Mouse (Mus musculus) testis, postnatal 10 days (tissue): ENCODE data around the gene Zic1.

Experiments
- DNase-seq: peaks from one replicate; pipeline ENCODE4 v3.0.0; 2021; ENCODE audit warnings: low spot score

Zic1 gene

DNA sequence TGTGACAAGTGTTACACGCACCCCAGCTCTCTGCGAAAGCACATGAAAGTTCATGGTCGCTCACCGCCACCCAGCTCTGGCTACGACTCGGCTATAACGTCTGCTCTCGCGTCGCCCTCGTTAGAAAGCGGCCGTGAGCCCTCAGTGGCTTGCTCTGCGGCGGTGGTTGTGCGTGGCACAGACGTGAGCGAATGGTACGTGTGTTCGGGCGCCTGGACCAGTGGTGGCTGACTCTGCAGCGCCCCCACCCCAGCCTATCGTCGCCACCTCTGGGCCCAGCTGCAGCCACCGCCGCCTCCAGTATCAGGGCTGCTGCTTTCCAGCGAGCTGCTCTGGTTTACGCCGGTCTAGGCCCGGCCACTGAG lies 18.5 kb upstream of the Zic1 start:
- DNase-seq = no peak

- no peak for DNase-seq
Observed at GRCm38 (mm10) chr9:91383441-91384135, 18.0 kb upstream of the Zic1 start.

GRCm38 (mm10) chr9:91382471-91383255 lies 17.1 kb upstream of the Zic1 start:
- no peak for DNase-seq

DNA sequence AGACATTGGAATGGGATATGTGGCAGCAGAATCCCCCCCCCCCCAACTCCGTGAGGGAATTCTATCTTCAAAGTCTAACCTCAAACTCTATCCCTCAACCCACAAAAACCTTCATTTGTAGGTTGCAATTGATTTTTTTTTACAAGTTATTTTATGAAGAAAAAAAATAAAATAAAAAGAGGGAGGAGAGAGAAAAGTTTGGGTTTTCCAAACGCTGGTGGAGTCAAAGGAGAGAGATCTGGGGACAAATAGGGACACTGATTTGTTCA lies 16.4 kb upstream of the Zic1 start:
- DNase-seq = no peak

- no peak for DNase-seq
Observed at GRCm38 (mm10) chr9:91381284-91382110, 15.9 kb upstream of the Zic1 start.

GRCm38 (mm10) chr9:91380458-91380914 lies 14.9 kb upstream of the Zic1 start:
- no peak for DNase-seq

GRCm38 (mm10) chr9:91379781-91380457 lies 14.3 kb upstream of the Zic1 start:
- no peak for DNase-seq

- no peak for DNase-seq
Observed at GRCm38 (mm10) chr9:91379300-91379635, 13.7 kb upstream of the Zic1 start.

DNA sequence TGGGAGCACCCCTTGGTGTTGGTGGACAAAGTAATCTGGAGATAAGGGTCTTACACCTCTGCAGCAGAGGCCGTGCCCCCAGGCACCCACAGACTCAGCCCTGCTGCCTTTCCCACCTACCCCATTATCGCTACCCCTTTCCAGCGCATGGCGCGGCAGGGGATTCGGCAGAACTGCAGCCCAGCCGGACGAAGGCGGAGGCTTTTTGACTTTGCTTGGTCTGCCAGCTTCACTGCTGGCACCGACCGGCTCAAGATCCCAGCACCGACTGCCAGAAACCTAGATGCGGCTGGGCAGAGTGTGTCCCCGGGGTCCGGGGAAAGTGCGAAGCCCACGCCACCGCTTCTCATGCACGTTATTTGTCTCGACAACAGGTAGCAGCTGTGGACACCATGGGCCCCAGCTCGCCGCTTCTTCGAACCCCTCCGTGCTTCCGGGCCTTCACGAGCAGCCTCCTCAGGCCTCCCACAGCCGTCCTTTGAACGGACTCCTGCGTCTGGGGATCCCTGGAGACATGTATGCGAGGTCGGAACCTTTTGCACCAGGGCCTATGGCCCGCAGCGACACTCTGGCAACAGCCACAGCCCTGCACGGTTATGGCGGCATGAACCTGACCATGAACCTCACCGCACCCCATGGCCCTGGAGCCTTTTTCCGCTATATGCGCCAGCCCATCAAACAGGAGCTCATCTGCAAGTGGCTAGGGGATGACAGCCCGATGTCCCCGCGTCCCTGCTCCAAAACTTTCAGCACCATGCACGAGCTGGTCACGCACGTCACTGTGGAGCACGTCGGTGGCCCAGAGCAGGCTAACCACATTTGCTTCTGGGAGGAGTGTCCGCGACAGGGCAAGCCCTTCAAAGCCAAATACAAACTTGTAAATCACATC lies 13.0 kb upstream of the Zic1 start:
- no peak for DNase-seq

- DNase-seq = no peak
Observed at GRCm38 (mm10) chr9:91377873-91378150, 12.2 kb upstream of the Zic1 start.

DNA sequence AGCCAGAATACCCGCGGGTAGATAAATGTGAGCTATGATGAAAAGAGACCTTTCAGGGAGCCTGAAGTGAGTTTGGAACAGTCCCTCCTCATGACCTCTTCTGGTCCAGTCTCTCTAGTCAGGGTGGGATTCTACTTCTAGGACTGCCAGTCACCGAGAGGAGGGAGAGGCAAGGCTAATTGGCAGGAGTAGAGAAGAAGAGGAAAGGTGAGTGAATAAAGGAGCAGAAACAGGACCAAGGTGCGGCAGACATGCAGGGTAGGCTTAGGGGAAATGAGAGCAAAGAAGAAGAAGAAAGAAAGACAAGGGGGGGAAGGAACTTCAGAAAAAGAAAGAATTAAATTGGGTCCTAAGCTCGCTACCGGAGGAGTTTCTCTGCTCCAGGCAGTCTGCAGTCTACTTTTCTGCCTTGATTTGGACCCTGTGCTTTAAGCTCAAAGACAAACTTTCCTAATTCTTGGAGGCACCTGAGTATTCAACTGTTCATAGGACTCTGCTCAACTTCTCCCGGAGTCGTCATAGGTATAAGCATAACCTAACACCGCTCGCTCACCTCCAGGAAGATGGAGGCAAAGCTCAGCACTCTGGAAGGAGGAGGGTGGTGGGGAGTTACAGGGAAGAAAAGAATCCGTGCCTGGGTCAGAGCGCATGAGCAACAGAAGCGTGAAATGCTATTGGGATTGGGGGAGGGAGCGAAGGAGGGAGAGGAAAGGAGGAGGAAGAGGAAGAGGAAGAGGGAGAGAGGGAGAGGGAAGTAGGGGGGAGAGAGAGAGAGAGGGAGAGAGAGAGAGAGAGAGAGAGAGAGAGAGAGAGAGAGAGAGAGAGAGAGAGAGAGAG lies 11.6 kb upstream of the Zic1 start:
- DNase-seq = no peak

DNA sequence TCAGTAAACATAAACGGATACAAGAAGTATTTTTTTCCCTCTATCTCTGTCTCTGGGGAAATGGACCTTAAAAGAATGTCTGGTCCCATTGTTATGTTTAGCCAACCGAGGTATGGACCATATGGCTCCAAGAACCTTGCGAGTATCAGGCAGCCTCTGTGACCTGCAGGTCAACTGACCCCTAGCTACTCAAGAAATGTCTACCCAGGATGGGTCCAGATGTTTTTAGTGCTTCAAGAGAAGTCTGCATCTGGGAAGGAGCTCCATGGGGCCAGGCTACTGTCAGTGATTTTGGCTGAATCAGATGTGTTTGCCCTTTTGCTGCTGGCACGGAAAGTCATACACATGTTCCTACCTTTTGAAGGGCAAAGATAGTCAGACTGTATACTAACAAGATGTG lies 9.1 kb upstream of the Zic1 start:
- no peak for DNase-seq

GRCm38 (mm10) chr9:91373811-91374575 lies 8.4 kb upstream of the Zic1 start:
- DNase-seq = no peak

DNA sequence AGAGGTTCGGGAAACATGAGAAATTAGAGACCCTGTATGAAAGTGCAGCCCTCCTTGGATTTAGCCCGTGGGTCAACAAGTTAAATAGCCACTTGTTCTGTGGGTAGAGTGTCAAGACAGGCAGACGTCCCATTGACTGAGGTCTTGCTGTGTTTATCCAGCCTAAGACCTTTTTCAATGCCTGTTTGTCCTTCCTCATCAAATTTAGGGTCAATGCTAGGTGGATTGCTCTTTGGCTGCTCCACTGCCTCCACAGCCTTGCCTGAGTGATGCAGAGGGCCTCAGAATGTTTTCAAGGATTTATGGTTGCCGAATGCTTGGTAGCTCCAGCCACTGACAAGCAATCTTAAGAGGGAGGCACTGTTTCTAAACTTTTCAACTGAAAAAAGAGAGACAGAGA lies 6.0 kb upstream of the Zic1 start:
- no peak for DNase-seq

- DNase-seq = no peak
Observed at GRCm38 (mm10) chr9:91371011-91371410, 5.4 kb upstream of the Zic1 start.

- no peak for DNase-seq
Observed at GRCm38 (mm10) chr9:91370191-91370708, 4.6 kb upstream of the Zic1 start.

GRCm38 (mm10) chr9:91369293-91369991 lies 3.8 kb upstream of the Zic1 start:
- no peak for DNase-seq

DNA sequence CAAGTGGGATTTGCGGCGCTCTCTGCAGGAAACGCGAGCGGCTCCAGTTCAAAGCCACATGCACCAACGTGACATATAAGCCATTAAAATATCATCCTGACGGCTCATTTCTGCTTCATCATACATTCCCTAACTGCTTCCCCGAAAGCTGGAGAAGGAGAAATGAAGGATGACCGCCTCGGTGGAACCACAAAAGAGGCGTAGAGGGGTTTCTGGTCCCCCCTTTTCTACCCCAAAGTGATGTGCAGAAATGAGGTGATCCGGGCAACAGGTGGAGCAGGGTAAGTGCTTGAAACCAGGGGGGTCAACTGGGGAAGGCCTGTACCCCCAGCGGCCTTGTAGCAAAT lies 3.3 kb upstream of the Zic1 start:
- DNase-seq = no peak

GRCm38 (mm10) chr9:91368150-91368549 lies 2.5 kb upstream of the Zic1 start:
- DNase-seq = no peak
